Mouse (Mus musculus) intestine, embryonic 16.5 days (tissue): ENCODE results near the gene Gins2. TPM values are rescaled to one million over a fixed set of nuclear protein-coding genes. Genes with fewer than 3 reads are reported as not detected.
A peak's percentile ranks its signal among the peaks of the same experiment; 100 is the strongest.

Experiments used
- ATAC-seq: fragments of 200-750 bp; cut with Nextera tagmentation; 2 replicates; pipeline ENCODE4 v1.8.0; 2017; ENCODE audit warnings: moderate TSS enrichment, moderate library complexity
- H3K27ac ChIP-seq: fragments of 300-500 bp; sonication (generic); 2 replicates; pipeline ENCODE4 v1.5.1; 2014; ENCODE audit warnings: mild to moderate bottlenecking, low read length
- H3K27me3 ChIP-seq: fragments of 300-500 bp; sonication (generic); replicated peaks from 2 replicates; pipeline ENCODE4 v1.6.1; 2014; ENCODE audit warnings: low read length, control low read depth, mixed read lengths; ENCODE audit not compliant: control insufficient read depth, insufficient read depth
- H3K36me3 ChIP-seq: fragments of 300-500 bp; sonication (generic); 2 replicates; pipeline ENCODE4 v1.6.1; 2014; ENCODE audit warnings: low read length, control low read depth; ENCODE audit not compliant: control insufficient read depth, insufficient read depth
- H3K4me1 ChIP-seq: fragments of 300-500 bp; sonication (generic); 2 replicates; pipeline ENCODE4 v1.6.1; 2014; ENCODE audit warnings: low read length, control low read depth, mixed read lengths; ENCODE audit not compliant: control insufficient read depth, insufficient read depth
- H3K4me2 ChIP-seq: fragments of 300-500 bp; sonication (generic); 2 replicates; pipeline ENCODE4 v1.6.1; 2014; ENCODE audit warnings: low read depth, low read length, control low read depth
- H3K4me3 ChIP-seq: fragments of 300-500 bp; sonication (generic); 2 replicates; pipeline ENCODE4 v1.5.1; 2014; ENCODE audit warnings: mild to moderate bottlenecking, low read length
- H3K9ac ChIP-seq: fragments of 300-500 bp; sonication (generic); 2 replicates; pipeline ENCODE4 v1.6.1; 2014; ENCODE audit warnings: low read depth, low read length
- H3K9me3 ChIP-seq: fragments of 300-500 bp; sonication (generic); 2 replicates; pipeline ENCODE4 v1.6.1; 2016; ENCODE audit warnings: low read length, control low read depth; ENCODE audit not compliant: control insufficient read depth
- WGBS: fragments of 180-500 bp; shearing (Covaris S2); extraction: QIAGEN DNeasy Blood & Tissue Kit; methylation state at CpG from one replicate; pipeline ENCODE4 v1.1.7; 2014; 5-methylcytosine and 5-hydroxymethylcytosine counted together
- polyA plus RNA-seq: library from polyadenylated mRNA; unstranded; fragments of >200 nt; fragmentation: Nextera tagmentation; extraction: Ambion mirVana; gene quantifications from 2 replicates; pipeline ENCODE4 v1.2.1, GENCODE M21; 2015

Gene Gins2
- polyA plus RNA-seq, 1 experiment from 2014 or later = 87.5 TPM

- peak overlapping the region; percentile 68 for H3K4me3 ChIP-seq
- H3K4me1 ChIP-seq = peaks cover 82% of the 10 kb centered on the region
- peak overlapping the region; percentile 99 for H3K4me2 ChIP-seq
- H3K9me3 ChIP-seq = no peaks in the 10 kb centered on the region
- peak overlapping the region; percentile 70 for H3K9ac ChIP-seq
- ATAC-seq = peak; percentile 34
- H3K36me3 ChIP-seq = no peaks in the 10 kb centered on the region
- no peaks in the 10 kb centered on the region for H3K27me3 ChIP-seq
- H3K27ac ChIP-seq = peak overlapping the region; percentile 94
- under 1% methylated on average over 59 of the region's 61 CpGs for WGBS
Measured at GRCm38 (mm10) chr8:120536306-120537206, 52.5 kb downstream of the Gins2 start.

- no peaks in the 10 kb centered on the region for H3K9me3 ChIP-seq
- no peak for ATAC-seq
- peak overlapping the region; percentile 70 for H3K9ac ChIP-seq
- peak overlapping the region; percentile 68 for H3K4me3 ChIP-seq
- H3K4me1 ChIP-seq = peaks cover 85% of the 10 kb centered on the region
- peak overlapping the region; percentile 99 for H3K4me2 ChIP-seq
- H3K27me3 ChIP-seq = no peaks in the 10 kb centered on the region
- no peaks in the 10 kb centered on the region for H3K36me3 ChIP-seq
- peak overlapping the region; percentile 94 for H3K27ac ChIP-seq
- under 1% methylated on average over 73 of the region's 79 CpGs for WGBS
Measured at GRCm38 (mm10) chr8:120535452-120536305, 53.4 kb downstream of the Gins2 start.

- H3K4me1 ChIP-seq = peaks cover 76% of the 10 kb centered on the region
- H3K36me3 ChIP-seq = no peaks in the 10 kb centered on the region
- WGBS = 23% methylated on average over 14 of the region's 14 CpGs
- H3K4me3 ChIP-seq = no peak overlapping the region
- H3K27ac ChIP-seq = peak overlapping the region; percentile 2; the same call in 1 of the 2 replicates
- H3K9me3 ChIP-seq = no peaks in the 10 kb centered on the region
- no peak overlapping the region for H3K4me2 ChIP-seq
- 0 out of 2 replicates have a peak overlapping the region, but pooled peaks have one; percentile 10 for H3K9ac ChIP-seq
- ATAC-seq = peak; percentile 32
- no peaks in the 10 kb centered on the region for H3K27me3 ChIP-seq
Measured at GRCm38 (mm10) chr8:120534504-120535368, 54.4 kb downstream of the Gins2 start.

GRCm38 (mm10) chr8:120534080-120534479 lies 55.0 kb downstream of the Gins2 start:
- Histone ChIP-seq H3K4me1 (peaks cover 73% of the 10 kb centered on the region), H3K9me3 (no peaks in the 10 kb centered on the region), H3K27ac (no peak overlapping the region), H3K4me3 (no peak overlapping the region), H3K27me3 (no peaks in the 10 kb centered on the region), H3K4me2 (no peak overlapping the region), H3K9ac (peak overlapping the region; percentile 10; the same call in 1 of the 2 replicates), H3K36me3 (no peaks in the 10 kb centered on the region)
- no peak for ATAC-seq
- 69% methylated on average over 8 of the region's 8 CpGs for WGBS

GRCm38 (mm10) chr8:120533380-120533779 lies 55.7 kb downstream of the Gins2 start:
- Histone ChIP-seq H3K4me3 (no peak overlapping the region), H3K36me3 (no peaks in the 10 kb centered on the region), H3K9ac (peak overlapping the region; percentile 45; the same call in 1 of the 2 replicates), H3K4me1 (peaks cover 73% of the 10 kb centered on the region), H3K27ac (no peak overlapping the region), H3K9me3 (no peaks in the 10 kb centered on the region), H3K4me2 (peak overlapping the region; percentile 12; the same call in 1 of the 2 replicates), H3K27me3 (no peaks in the 10 kb centered on the region)
- ATAC-seq = no peak
- WGBS = 65% methylated on average over 3 of the region's 3 CpGs

- H3K9ac ChIP-seq = peak overlapping the region; percentile 45
- H3K4me2 ChIP-seq = peak overlapping the region; percentile 44
- ATAC-seq = no peak
- no peaks in the 10 kb centered on the region for H3K9me3 ChIP-seq
- H3K4me3 ChIP-seq = no peak overlapping the region
- no peaks in the 10 kb centered on the region for H3K27me3 ChIP-seq
- WGBS = 9% methylated on average over 29 of the region's 29 CpGs
- H3K4me1 ChIP-seq = peaks cover 73% of the 10 kb centered on the region
- H3K36me3 ChIP-seq = no peaks in the 10 kb centered on the region
- H3K27ac ChIP-seq = peak overlapping the region; percentile 66
Measured at GRCm38 (mm10) chr8:120532517-120533215, 56.4 kb downstream of the Gins2 start.

- H3K9ac ChIP-seq = peak overlapping the region; percentile 24; the same call in 1 of the 2 replicates
Measured at GRCm38 (mm10) chr8:120531775-120532516, 57.2 kb downstream of the Gins2 start.

More at GRCm38 (mm10) chr8:120531775-120532516, 57.2 kb downstream of the Gins2 start:
- WGBS = 57% methylated on average over 10 of the region's 10 CpGs
- no peaks in the 10 kb centered on the region for H3K27me3 ChIP-seq
- peaks cover 72% of the 10 kb centered on the region for H3K4me1 ChIP-seq
- H3K4me3 ChIP-seq = no peak overlapping the region
- H3K9me3 ChIP-seq = no peaks in the 10 kb centered on the region
- H3K4me2 ChIP-seq = peak overlapping the region; percentile 44
- no peaks in the 10 kb centered on the region for H3K36me3 ChIP-seq
- ATAC-seq = no peak
- peak overlapping the region; percentile 66 for H3K27ac ChIP-seq
